Mouse (Mus musculus) erythroblast, embryonic 14.5 days (primary cell): ENCODE data around the gene Dock3.

ENCODE experiments used
- GATA1 ChIP-seq: IDR thresholded peaks from 2 replicates; pipeline ENCODE4 v1.6.1; 2012; ENCODE audit warnings: low read length, inconsistent platforms, mixed read lengths
- TAL1 ChIP-seq: IDR thresholded peaks from 3 replicates; pipeline ENCODE4 v1.6.1; 2012; ENCODE audit warnings: low read length, inconsistent platforms, mixed read lengths

- TF ChIP-seq GATA1 (no peak), TAL1 (no peak)
Observed at GRCm38 (mm10) chr9:106903791-106904134, 327.9 kb downstream of the Dock3 start.
